Mouse (Mus musculus): ENCODE results near the gene Arid4a.
A peak's percentile ranks its signal among the peaks of the same experiment; 100 is the strongest.
"Not testable (repeated sequence)": the region's sequence is repeated elsewhere in the genome, so short reads cannot be mapped to it uniquely, and the experiment has no call there.

Arid4a gene

DNA sequence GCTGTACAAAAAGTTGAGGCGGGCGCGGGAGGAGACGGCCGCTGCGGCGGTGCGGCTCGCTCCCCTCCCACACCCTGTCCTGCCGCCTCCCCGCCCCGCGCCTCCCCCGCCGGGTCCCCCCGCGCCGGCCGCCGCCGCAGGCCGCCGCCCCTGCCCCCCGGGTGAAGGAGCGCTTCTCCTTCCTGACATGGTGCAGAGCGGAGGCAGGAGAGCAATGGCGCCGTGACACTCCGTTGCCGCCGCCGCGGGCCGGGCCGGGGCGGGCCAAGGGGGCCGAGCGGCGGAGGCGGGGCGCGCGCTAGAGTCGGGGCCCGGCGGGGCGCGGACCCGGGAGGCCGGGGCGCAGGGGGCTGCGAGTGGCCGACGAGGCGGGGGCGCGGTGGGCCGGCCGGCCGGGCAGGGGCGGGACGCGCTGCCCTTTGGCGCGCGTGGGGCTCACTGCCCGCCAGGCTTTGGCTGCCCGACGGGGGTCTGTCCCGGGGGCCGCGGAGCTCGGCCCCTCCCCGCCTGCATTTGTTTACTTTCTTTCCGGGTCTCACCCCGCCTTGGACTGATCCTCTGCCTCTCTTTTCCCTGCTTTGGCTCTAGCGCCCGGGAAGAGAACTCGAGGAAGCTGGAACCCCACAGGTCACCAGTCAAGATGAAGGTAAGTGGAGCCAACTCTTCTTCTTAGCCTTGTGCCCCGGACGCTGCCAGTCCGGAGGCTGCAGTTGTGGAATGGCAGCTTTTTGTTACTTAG, 882 bp downstream of the Arid4a start:
- peak; percentile 62 to 72 for DNase-seq

DNA sequence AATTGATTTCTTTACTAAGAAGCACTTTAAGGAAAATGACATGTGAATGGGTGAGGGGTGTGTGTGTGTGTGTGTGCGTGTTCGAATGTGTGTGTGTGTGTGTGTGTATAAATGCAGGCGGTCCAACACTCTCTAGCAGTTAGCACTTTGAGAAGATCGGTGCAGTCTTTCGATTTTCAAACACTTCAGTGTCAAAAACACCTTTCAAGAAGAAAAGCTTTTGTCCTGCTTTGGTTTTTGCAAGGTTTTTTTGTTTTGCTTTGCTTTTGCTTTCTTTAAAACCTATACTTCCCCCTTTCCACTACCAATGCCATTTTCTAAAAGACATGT, 1.4 kb downstream of the Arid4a start:
- DNase-seq = no peak

DNA sequence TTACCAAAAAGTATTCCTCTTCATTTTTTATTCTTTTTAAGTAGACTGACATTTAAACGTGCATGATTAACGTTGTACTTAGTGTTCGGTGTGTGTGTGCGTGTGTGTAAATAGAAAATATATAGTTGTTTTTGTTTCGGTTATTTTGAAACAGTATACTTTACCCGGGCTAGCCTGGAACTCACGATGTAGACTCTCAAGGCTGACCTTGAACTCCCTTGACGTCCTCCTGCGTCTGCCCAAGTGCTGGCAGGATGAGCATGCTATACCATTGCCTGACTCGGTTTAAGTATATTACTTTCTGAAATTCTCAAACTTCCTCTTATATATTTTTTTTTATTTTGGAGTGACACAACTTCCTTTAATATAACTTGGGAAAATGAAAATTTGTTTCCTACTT, 2.0 kb downstream of the Arid4a start:
- DNase-seq = no peak

DNA sequence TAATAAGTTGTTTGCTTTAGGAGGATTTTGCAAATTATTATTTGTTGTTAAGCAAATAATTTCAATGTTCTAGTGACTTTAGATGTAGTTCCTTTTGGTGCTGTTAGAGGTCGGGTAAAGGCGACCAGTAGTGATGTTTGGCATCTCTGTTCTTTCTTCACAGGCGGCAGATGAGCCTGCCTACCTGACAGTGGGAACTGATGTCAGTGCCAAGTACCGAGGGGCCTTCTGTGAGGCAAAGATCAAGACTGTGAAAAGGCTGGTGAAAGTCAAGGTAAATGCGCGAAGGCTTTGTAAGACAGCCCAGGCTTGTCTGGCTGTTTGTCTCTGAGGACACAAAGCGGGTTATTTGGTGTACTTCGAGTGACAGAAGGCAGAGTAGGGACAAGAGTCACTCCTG, 3.4 kb downstream of the Arid4a start:
- DNase-seq = no peak

DNA sequence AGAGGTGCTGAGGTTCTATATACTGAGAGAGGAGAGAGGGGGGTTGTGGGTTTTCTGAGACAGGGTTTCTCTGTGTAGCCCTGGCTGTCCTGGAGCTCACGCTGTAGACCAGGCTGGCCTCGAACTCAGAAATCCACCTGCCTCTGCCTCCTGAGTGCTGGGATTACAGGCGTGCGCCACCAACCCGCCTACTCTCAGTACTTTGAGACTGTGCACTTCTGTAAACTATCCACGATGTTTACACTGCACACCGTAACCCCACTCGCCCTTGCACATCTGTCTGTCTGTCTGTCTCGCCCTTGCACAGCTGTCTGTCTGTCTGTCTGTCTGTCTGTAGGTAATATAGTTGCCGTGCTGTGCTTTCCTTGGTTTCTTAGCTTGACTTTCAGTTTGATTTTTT, 8.6 kb downstream of the Arid4a start:
- DNase-seq = no peak

DNA sequence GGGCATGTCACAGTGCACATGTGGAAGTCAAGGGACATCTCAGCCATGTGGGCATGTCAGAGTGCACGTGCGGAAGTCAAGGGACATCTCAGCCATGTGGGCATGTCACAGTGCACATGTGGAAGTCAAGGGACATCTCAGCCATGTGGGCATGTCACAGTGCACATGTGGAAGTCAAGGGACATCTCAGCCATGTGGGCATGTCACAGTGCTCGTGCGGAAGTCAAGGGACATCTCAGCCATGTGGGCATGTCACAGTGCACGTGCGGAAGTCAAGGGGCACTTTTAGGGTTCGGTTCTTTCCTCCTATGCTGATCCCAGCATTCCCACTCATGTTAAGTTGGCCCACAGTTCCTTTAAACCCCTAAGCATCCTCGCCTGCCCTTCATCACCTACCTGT, 12.5 kb downstream of the Arid4a start:
- not testable (repeated sequence) for DNase-seq

DNA sequence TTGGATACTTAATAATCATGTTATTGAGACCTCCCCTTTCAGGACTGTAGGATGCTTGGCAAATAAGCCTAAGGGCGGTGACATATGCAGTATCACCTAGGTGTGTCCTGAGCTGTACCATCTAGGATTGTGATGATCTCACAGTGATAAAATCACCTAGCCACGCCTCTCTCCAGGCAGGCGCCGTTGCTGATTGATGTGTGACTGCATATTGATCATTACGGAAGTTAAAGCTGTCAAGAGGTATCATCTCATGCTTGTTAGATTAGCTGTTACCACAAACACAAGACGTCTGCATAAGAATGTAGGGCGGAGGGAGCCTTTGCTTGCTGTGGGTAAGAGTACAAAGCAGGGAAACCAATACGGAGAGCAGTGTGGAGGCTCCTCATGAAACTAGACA, 14.5 kb downstream of the Arid4a start:
- no peak for DNase-seq

DNA sequence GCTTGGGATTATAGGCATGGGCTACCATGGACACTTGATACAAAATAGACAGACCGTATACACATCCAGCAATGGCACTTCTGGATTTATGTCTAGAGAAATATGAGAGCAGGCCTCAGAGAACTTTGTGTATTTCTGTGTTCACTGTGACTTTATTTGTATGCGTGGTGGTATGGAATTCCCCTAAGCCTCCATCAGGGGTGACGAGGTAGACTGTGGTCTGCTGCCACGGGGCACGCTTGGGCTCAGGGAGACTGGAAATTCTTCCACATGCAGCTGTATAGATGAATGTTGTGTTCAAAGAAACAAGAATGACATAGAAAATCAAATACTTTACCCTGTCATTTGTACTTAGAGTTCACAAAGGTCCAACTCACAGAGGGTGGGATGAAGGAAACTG, 14.9 kb downstream of the Arid4a start:
- no peak for DNase-seq

DNA sequence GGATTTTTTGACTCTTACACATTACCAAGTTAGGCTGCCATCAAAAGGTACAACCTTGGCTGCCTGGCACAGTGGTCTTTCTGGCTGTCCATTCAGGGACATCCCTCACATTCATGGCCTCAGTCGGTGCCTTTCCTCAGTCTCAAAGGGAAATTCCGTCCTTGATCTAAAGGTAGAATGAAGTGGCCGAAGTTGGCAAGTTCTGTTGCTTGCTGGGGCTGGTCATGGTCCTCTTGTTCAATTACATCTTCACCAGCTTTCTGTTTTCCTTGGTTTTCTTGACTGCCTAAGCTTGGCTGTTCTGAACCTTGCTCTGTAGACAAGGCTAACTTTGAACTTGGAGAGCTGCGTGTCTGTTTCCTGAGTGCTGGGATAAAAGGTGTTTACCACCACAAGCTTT, 20.0 kb downstream of the Arid4a start:
- DNase-seq = no peak

DNA sequence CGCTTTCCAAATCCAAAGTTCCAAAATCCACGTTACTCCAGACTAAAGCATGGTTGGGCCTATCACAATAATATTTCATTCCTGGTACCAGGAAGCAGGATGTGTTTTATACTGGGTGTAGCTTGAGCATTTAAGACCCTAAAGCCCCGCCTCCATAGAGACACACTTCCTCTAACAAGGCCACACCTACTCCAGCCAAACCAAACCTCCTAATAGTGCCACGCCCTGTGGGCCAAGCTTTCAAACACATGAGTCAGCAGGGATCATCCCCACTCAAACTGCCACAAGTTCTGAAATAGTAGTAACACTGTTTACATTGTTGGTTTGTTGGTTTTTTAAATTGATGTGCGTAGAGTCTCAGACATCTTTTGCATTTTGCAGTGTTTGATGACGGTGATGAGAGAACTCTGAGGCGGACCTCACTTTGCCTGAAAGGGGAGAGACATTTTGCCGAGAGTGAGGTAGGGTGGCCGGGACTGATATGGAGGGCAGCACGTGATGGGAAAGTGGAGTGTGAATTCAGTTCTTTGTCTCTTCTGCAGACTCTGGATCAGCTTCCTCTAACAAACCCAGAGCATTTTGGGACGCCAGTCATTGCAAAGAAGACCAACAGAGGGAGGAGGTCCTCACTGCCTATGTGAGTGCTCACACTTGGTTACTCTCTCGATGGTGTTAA, 21.1 kb downstream of the Arid4a start:
- DNase-seq = no peak

DNA sequence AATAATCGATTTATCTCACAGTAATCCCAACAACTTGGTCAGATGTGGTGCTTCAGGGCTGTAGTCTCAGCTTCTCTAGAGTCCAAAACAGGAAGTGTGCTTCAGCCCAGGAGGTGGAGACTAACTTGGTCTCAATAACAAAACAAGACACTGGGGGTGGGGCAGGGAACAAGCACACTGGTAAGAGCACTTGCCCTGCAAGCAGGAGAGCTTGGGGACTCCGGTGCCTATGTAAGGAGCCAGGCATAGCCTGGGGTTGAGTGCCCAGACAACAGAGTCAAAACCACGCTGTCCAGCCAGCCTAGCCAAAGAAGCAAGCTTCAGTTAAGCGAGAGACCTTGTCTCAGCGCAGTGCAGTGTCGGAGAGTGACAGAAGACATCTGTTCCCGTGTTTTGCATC, 24.7 kb downstream of the Arid4a start:
- peak; percentile 49 to 69 for DNase-seq

DNA sequence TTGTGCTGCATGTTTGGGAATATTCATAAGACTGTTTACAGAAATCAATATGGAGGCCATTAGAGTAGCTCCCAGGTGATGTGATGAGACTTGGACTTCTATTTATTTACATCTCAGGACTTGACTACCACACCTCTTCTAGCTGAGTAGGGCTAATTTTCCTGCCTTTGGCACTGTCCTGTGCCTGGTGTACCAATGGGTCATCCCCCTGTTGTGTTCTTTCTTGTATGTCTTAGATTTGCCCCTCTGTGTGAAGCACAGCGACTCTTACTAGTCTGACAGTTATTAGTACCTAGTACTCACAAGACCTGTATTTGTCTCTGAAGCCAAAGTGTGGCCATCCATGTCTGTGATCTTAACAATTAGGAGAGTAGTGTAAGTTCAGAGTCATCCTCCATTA, 26.7 kb downstream of the Arid4a start:
- DNase-seq = no peak

DNA sequence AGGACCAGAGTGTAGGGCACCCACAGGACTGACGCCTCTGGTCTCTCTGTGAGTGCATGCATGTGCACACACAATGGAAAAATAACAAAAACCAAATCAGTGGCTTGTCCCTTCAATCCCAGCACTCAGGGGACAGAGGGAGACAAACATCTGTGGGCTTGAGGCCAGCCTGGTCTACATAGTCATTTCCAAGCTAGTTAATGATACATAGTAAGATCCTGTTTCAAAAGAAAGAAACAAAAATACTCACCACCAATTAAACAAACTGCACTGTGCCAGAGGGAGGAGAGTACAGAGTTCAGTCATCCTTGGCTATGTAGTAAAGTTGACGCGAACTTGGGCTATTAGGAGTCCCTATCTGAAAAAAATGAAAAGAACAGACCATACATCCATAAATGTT, 27.8 kb downstream of the Arid4a start:
- no peak for DNase-seq

DNA sequence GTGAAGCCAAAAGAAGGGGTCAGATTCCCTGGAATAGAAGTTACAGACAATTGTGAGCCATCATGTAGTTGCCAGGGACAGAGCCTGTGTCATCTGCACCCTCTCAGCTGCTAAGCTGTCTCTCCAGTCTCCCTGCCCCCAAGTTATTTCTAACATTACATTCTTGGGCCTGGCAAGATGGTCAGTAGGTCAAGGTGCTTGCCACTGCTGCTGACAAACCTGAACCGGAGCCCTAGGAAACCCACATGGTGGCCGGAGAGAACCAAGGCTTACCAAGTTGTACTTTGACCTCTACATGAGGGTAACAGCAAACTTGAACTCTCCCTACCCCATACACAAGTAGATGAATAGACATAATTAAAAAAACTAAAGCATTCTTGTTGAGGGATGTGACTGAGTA, 28.7 kb downstream of the Arid4a start:
- no peak for DNase-seq

DNA sequence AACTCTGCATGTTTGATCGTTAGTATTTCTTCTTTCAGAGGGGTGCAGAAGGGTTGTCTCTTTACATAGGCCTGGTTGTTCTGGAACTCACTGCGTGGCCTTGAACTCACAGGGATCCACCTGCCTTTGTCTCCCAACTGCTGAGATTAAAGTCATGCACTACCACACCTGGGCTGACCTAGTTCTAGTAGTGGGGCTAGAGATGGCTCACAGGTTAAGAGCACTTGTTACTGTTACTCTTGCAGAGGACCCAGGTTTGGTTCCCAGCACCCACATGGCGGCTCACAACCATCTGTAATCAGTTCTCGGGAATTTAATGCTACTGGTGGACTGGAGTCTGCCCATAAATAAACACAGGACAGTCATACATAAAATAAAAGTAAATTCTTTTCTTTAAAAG, 30.7 kb downstream of the Arid4a start:
- DNase-seq = no peak

DNA sequence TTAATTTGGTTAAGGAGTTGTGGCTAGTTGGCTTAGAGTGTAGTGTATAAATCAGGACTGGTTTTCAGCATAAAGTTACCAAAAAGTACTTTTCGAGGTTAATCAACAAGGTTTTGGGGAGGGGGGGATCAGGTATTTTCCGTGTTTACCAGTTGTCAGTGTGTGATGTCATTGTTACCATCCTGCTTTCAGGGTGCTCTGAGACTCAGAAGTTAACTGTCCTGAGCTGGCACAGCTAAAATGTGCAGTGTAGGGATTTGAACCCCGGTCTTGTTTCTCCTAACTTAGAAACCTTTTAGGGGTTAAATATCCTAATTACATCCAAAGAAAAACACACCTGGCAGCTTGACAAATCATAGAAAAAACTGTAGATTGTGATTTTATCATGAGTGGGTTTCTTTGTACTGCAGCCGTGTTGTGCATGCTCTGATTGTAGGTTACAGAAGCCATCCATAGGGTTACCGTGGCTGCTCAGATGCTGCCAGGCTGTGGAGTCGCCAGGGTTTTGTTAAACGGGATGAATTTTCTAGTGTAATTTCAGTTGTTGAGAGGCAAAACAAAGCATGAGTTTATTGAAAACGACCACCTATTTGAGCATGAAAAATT, 31.8 kb downstream of the Arid4a start:
- DNase-seq = no peak

DNA sequence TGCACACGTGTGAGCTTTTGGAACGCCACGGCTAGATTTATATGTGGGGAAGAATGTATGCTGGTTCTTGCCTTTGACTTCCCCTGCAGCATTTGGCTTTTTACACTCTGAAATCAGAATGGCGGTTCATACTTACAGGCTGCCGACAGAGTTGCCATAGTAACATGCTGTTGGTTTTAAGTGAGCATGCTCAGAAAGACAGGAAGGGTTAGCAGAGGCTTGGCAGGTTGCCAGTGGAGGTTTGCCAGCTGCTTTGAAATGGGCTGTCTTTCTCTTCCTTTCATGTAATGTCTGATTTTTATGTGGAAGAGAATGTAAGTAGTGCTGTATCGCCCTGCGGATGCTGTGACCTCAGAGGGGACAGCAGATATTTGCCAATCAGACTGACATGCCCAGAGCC, 32.3 kb downstream of the Arid4a start:
- DNase-seq = peak; percentile 94 to 95

DNA sequence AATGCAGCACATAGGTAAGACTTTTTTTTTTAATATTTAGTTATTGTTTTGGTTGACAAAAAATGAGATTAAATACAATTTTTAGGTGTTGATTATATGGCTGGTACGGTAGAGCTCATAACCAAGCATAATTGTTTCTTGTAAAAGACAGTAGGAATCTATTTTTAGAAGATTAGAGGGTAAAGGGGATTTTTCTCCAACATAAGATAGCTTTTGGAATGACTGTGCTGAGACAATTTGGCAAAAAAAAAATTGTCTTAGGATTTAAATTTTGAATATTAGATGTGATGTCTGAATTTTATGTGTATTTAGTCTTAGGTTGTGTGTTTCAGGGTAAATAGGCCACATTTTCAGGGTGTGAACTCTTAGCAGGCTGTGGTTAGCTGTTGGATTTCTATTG, 32.8 kb downstream of the Arid4a start:
- DNase-seq = no peak

DNA sequence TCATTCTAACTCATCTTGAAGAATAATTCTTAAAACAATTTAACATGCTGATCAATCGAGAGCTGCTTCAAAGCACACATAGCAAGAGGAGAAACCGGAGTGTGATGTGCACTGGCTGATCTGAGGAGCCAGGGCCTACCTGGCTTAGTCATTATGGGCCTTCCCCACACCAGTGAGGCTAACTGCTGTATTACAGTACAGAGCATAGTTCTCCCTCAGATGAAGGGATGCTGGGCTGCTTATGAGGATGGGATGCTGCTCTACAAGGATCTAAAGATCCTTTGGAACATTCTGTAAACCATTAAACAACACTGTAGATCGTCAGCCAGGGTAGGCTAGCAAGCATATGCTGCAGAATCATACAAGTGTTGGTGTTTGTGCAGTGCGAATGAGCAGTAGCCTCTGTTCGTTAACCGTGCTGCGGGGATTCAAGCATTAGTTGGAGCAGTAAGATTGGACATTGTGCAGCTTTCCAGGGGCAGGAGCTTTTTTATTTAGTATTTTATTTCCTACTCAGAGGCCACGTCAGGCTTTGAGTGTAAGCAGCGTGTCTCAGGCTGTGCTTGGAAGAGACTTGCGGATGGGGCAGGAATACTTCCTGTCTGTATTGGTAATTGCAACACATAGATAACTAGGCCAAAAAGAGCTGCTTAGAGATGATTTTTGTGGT, 33.9 kb downstream of the Arid4a start:
- no peak for DNase-seq

DNA sequence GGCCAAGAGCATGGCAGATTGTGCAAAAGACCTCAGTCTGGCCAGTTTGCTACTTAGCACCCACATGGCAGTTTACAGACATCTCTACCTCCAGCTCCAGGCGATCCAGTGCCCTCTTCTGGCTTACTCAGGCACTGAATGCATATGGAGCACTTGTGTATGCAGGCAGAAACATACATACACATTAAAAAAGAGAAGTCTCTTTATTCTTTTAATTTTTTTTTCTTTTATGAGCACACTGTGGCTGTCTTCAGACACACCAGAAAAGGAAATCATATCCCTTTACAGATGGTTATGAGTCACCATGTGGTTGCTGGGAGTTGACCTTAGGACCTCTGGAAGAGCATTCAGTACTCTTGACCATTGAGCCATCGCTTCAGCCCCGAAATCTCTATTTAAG, 35.3 kb downstream of the Arid4a start:
- peak; percentile 41 to 73 for DNase-seq

DNA sequence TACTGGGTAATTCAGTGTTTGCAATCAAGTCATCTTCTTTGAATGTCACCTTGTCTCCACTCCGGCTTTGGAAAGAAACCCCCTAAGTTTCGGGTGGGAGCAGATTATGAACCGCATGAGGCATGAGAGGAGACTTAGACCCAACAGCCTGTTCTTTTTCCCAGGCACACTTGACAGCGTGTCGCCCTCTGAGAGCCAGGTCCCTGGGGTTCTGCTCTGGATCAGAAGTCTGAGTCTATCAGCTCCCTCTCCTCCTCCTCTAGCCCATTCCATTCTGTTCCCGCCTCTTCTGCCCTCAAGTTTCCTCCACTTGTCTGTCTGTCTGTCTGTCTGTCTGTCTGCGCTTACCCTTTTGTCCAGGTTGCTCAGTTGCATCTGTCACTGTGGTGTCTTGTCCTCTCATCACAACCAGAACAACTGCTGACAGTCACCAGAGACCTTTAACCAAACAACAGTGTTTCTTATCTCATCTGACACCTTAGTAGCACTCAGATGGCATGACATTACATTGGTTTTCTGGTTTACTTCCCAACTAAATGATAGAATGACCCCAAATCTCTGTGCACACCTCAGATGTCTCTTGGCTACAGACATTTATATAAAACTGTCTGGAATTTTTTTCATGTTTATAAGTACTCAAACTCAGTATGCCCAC, 36.7 kb downstream of the Arid4a start:
- DNase-seq = no peak

DNA sequence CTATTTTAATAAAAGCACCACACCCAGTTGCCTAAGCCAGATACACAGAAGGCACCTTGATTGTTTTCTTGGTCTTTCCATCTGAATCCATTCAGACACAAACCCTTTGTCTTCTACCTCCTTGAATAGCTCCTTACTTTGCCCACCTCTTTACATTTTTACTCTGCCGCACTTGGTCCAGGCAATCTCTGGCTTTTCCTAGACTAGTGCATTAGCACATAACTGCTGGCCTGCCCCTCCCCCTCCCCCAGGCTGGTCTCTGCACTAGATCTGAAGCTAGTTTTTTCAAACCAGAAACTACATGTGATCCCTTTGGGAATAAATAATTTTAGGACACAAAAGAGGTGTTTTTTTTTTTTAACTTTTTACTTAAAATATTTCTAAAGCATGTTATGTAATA, 37.2 kb downstream of the Arid4a start:
- no peak for DNase-seq

DNA sequence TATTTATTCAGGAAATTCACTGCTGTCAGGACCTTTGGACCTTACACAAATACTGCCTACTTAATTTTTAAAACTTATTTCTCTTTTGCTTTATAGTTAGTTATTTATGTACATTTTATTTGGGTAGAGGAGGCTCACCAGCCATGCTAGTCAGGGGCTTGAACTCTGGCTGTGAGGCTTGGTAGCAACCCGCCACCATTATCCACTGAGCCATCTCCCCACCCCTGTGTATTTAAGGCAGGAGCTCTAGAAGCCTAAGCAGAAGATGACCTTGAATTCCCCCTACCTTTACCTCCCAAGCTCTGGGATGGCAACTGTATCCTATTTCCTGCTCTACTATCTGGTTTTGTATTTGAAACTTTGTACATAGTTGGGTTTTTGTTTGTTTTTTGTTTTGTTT, 37.7 kb downstream of the Arid4a start:
- DNase-seq = no peak

DNA sequence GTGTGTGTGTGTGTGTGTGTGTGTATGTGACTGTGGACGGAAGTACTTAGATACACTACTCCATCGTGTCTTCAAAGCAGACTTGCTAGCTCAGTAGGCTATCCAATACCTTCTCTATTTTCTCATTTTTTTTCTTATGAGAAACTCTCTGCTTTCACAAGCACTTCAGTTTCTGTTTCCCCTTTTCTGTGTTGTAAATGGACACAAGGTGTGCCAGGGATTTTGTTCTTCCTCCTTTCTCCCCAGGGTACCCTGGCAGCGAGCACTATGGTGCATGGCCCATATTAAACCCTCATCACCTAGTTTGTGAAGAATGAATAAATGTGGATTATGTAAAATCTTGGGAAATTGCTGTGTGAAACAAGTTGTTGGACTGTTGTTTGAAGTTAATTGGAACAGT, 39.7 kb downstream of the Arid4a start:
- no peak for DNase-seq
